Comparison of ENCODE assay signal across 7 mouse cellular contexts in genomic region chr11:33162211-33162997, GRCm38 (mm10). TPM values are rescaled to one million over a fixed set of nuclear protein-coding genes. Genes with fewer than 3 reads are reported as not detected.
A peak's percentile ranks its signal among the peaks of the same experiment; 100 is the strongest.
DNase-seq lines count a peak whose midpoint lies in the region; ATAC-seq and TF ChIP-seq lines count a peak whose summit lies in the region.

No protein-coding gene starts in this region.

- peaks cover 17% of the 10 kb centered on the region; the same call in 1 of the 2 replicates for H3K36me3 ChIP-seq in hindbrain, postnatal 0 days (ENCODE audit: insufficient read depth, low read length)

- no peaks in the 10 kb centered on the region for H3K9me3 ChIP-seq in hindbrain, postnatal 0 days (ENCODE audit: low read length)

- peaks cover 8% of the 10 kb centered on the region for H3K4me1 ChIP-seq in hindbrain, postnatal 0 days (ENCODE audit: insufficient read depth, low read length)

- ATAC-seq in activated CD4-positive, CD25-positive, alpha-beta regulatory T cell, adult 4 months, result peak; percentile 49
- ATAC-seq in hindbrain, postnatal 0 days, result peak; percentile 78
- peak; percentile 62 for ATAC-seq in megakaryocyte-erythroid progenitor cell, adult 5-6 weeks (replicated peaks; ENCODE audit: low FRiP score, low TSS enrichment, poor library complexity, severe bottlenecking)

- no peak for TF ChIP-seq CTCF in hindbrain, postnatal 0 days (IDR thresholded peaks at IDR 0.05; ENCODE audit: low read depth)

- peak overlapping the region; percentile 93 for H3K4me2 ChIP-seq in hindbrain, postnatal 0 days (ENCODE audit: low read depth, low read length)

- H3K9ac ChIP-seq in hindbrain, postnatal 0 days (replicated peaks; ENCODE audit: low read length), result peak overlapping the region; percentile 90

- no peaks in the 10 kb centered on the region for H3K27me3 ChIP-seq in hindbrain, postnatal 0 days (ENCODE audit: insufficient read depth, low read length)

- peak overlapping the region; percentile 96 for H3K4me3 ChIP-seq in hindbrain, postnatal 0 days (ENCODE audit: low read length)

- H3K27ac ChIP-seq in hindbrain, postnatal 0 days, result peak overlapping the region; percentile 91

- 3% methylated on average over 50 of the region's 53 CpGs for WGBS in hindbrain, postnatal 0 days

- peak; percentile 49 to 74 for DNase-seq in cerebellum, postnatal 4 days (ENCODE audit: low spot score in 2 of 2)
- DNase-seq in gastrocnemius, adult 8-10 months (ENCODE audit: low spot score in 2 of 2), result peak; percentile 29 to 43
- peak; percentile 86 for DNase-seq in hindbrain, postnatal 0 days (ENCODE audit: low spot score)
- peak; percentile 56 to 61 for DNase-seq in left cerebral cortex, postnatal 25 days (ENCODE audit: low spot score in 2 of 2)
- peak; percentile 47 for DNase-seq in skeletal muscle tissue, adult 2 months (ENCODE audit: low read depth, low spot score)

- intact Hi-C loops in left cerebral cortex, postnatal 25 days (cut with DNase I), result no loop called here

RNA-seq across cellular contexts. Expression of gene Npm1, which starts 0.6 kb away (rescaled TPM):
- 1,000 to 10,000 TPM; 1,545 to 1,596 TPM for polyA plus RNA-seq in activated CD4-positive, CD25-positive, alpha-beta regulatory T cell, adult 4 months (2017; shearing (Covaris generic))
- total RNA-seq in gastrocnemius, adult 8-10 months (2022), result 100 to 1,000 TPM; 118 to 161 (median 130) TPM
- total RNA-seq in hindbrain, postnatal 0 days (2014; rRNA removed), result 143 and 182 TPM in 2 replicates
- polyA plus RNA-seq in hindbrain, postnatal 0 days (2015; fragmentation: Nextera tagmentation; extraction: Ambion mirVana), result 395 and 396 TPM in 2 replicates
- 100 to 1,000 TPM; 148 to 151 TPM for total RNA-seq in left cerebral cortex, postnatal 25 days (2021)
- 3,299 and 3,437 TPM in 2 replicates for total RNA-seq in megakaryocyte-erythroid progenitor cell, adult 5-6 weeks (2014; fragmentation: Nextera tagmentation)
- total RNA-seq in megakaryocyte-erythroid progenitor cell, adult 5-6 weeks (2017), result 6,261 and 6,441 TPM in 2 replicates

RNA-seq across cellular contexts. Expression of gene Fgf18, which starts 15.2 kb away (rescaled TPM):
- polyA plus RNA-seq in activated CD4-positive, CD25-positive, alpha-beta regulatory T cell, adult 4 months (2017; shearing (Covaris generic)), result not detected
- 1 to 10 TPM in 2 of 4 experiments, under 1 TPM in 2; 0.54 to 2.1 (median 0.94) TPM for total RNA-seq in gastrocnemius, adult 8-10 months (2022)
- total RNA-seq in hindbrain, postnatal 0 days (2014; rRNA removed), result 6.3 and 10.1 TPM in 2 replicates
- polyA plus RNA-seq in hindbrain, postnatal 0 days (2015; fragmentation: Nextera tagmentation; extraction: Ambion mirVana), result 10.0 and 10.3 TPM in 2 replicates
- 1 to 10 TPM; 3.2 to 3.5 TPM for total RNA-seq in left cerebral cortex, postnatal 25 days (2021)
- not detected in 2 replicates for total RNA-seq in megakaryocyte-erythroid progenitor cell, adult 5-6 weeks (2014; fragmentation: Nextera tagmentation)
- total RNA-seq in megakaryocyte-erythroid progenitor cell, adult 5-6 weeks (2017), result not detected in 2 replicates

RNA-seq across cellular contexts. Expression of gene Tlx3, which starts 41.0 kb away (rescaled TPM):
- not detected for polyA plus RNA-seq in activated CD4-positive, CD25-positive, alpha-beta regulatory T cell, adult 4 months (2017; shearing (Covaris generic))
- total RNA-seq in gastrocnemius, adult 8-10 months (2022), result not detected
- total RNA-seq in hindbrain, postnatal 0 days (2014; rRNA removed), result 39.4 and 39.6 TPM in 2 replicates
- 11.3 and 14.5 TPM in 2 replicates for polyA plus RNA-seq in hindbrain, postnatal 0 days (2015; fragmentation: Nextera tagmentation; extraction: Ambion mirVana)
- total RNA-seq in left cerebral cortex, postnatal 25 days (2021), result not detected
- not detected in 2 replicates for total RNA-seq in megakaryocyte-erythroid progenitor cell, adult 5-6 weeks (2014; fragmentation: Nextera tagmentation)
- not detected in 2 replicates for total RNA-seq in megakaryocyte-erythroid progenitor cell, adult 5-6 weeks (2017)

Comparison
In these comparisons a context has a peak if more than half of its experiments do, and no peak if none do; other contexts are left out.
1. Peak in every context shown above with its lines: DNase-seq, ATAC-seq, H3K4me3 ChIP-seq and H3K27ac ChIP-seq.
2. DNase-seq: peak in every context shown above with its lines; median percentile 86 in hindbrain, postnatal 0 days; 62 in cerebellum, postnatal 4 days; 58 in left cerebral cortex, postnatal 25 days; 47 in skeletal muscle tissue, adult 2 months; 36 in gastrocnemius, adult 8-10 months.
3. RNA of gene Npm1, which starts 0.6 kb away (total RNA-seq): 3,299 to 6,441 TPM in megakaryocyte-erythroid progenitor cell, adult 5-6 weeks; 148 to 151 TPM in left cerebral cortex, postnatal 25 days, 143 to 182 TPM in hindbrain, postnatal 0 days and 118 to 161 TPM in gastrocnemius, adult 8-10 months; every median in the first group is over 10 times any median in the second.
4. RNA of gene Tlx3, which starts 41.0 kb away (total RNA-seq): 39.4 to 39.6 TPM in hindbrain, postnatal 0 days; not detected in gastrocnemius, adult 8-10 months, not detected in left cerebral cortex, postnatal 25 days and not detected in megakaryocyte-erythroid progenitor cell, adult 5-6 weeks; every median in the first group is over 10 times any median in the second.